Mouse (Mus musculus): ENCODE results near the gene Gsk3a.
A peak's percentile ranks its signal among the peaks of the same experiment; 100 is the strongest.
"Not testable (repeated sequence)": the region's sequence is repeated elsewhere in the genome, so short reads cannot be mapped to it uniquely, and the experiment has no call there.

The Gsk3a gene

GRCm38 (mm10) chr7:25273259-25274241 is 35.9 kb upstream of the Gsk3a start:
- DNase-seq (ENCODE audit: low read depth, low spot score) = no peak

- DNase-seq (ENCODE audit: low read depth, low spot score) = no peak
Measured at GRCm38 (mm10) chr7:25272445-25273258, 35.0 kb upstream of the Gsk3a start.

GRCm38 (mm10) chr7:25271651-25272444 is 34.2 kb upstream of the Gsk3a start:
- no peak for DNase-seq (ENCODE audit: low read depth, low spot score)

GRCm38 (mm10) chr7:25270652-25271633 is 33.3 kb upstream of the Gsk3a start:
- DNase-seq (ENCODE audit: low read depth, low spot score) = no peak

- DNase-seq (ENCODE audit: low read depth, low spot score) = no peak
Measured at GRCm38 (mm10) chr7:25269545-25270271, 32.1 kb upstream of the Gsk3a start.

- no peak for DNase-seq (ENCODE audit: low read depth, low spot score)
Measured at GRCm38 (mm10) chr7:25269029-25269428, 31.4 kb upstream of the Gsk3a start.

GRCm38 (mm10) chr7:25268588-25268987 is 30.9 kb upstream of the Gsk3a start:
- no peak for DNase-seq (ENCODE audit: low read depth, low spot score)

- peak; percentile 100 for DNase-seq (ENCODE audit: low read depth, low spot score)
Measured at GRCm38 (mm10) chr7:25267751-25268463, 30.3 kb upstream of the Gsk3a start.

- peak; percentile 99 for DNase-seq (ENCODE audit: low read depth, low spot score)
Measured at GRCm38 (mm10) chr7:25267301-25267750, 29.7 kb upstream of the Gsk3a start, which contains the start of gene Cic. Gene Cic, plus strand, starts transcription at chr7:25267704.

- no peak for DNase-seq (ENCODE audit: low read depth, low spot score)
Measured at GRCm38 (mm10) chr7:25266180-25266962, 28.7 kb upstream of the Gsk3a start.

GRCm38 (mm10) chr7:25265743-25266142 is 28.1 kb upstream of the Gsk3a start:
- not testable (repeated sequence) for DNase-seq (ENCODE audit: low read depth, low spot score)

GRCm38 (mm10) chr7:25263968-25264870 is 26.6 kb upstream of the Gsk3a start:
- DNase-seq (ENCODE audit: low read depth, low spot score) = no peak

GRCm38 (mm10) chr7:25261896-25262295 is 24.2 kb upstream of the Gsk3a start:
- DNase-seq (ENCODE audit: low read depth, low spot score) = no peak

- no peak for DNase-seq (ENCODE audit: low read depth, low spot score)
Measured at GRCm38 (mm10) chr7:25251822-25252221, 14.2 kb upstream of the Gsk3a start.

GRCm38 (mm10) chr7:25251071-25251791 is 13.6 kb upstream of the Gsk3a start:
- no peak for DNase-seq (ENCODE audit: low read depth, low spot score)
